Mouse (Mus musculus) midbrain, embryonic 15.5 days (tissue): ENCODE results near the gene Tmed2. TPM values are rescaled to one million over a fixed set of nuclear protein-coding genes. Genes with fewer than 3 reads are reported as not detected.
"Not testable (repeated sequence)": the region's sequence is repeated elsewhere in the genome, so short reads cannot be mapped to it uniquely, and the experiment has no call there.

Source experiments
- ATAC-seq: fragments of 200-750 bp; cut with Nextera tagmentation; replicated peaks from 2 replicates; pipeline ENCODE4 v1.8.0; 2017; ENCODE audit warnings: moderate TSS enrichment
- H3K27ac ChIP-seq: fragments of 300-500 bp; sonication (generic); 2 replicates; pipeline ENCODE4 v1.5.1; 2015; ENCODE audit warnings: mild to moderate bottlenecking, inconsistent platforms
- H3K27me3 ChIP-seq: fragments of 300-500 bp; sonication (generic); replicated peaks from 2 replicates; pipeline ENCODE4 v1.6.1; 2015; ENCODE audit warnings: inconsistent platforms
- H3K36me3 ChIP-seq: fragments of 300-500 bp; sonication (generic); replicated peaks from 2 replicates; pipeline ENCODE4 v1.6.1; 2015; ENCODE audit warnings: inconsistent platforms
- H3K4me1 ChIP-seq: fragments of 300-500 bp; sonication (generic); 2 replicates; pipeline ENCODE4 v1.6.1; 2015; ENCODE audit warnings: inconsistent platforms
- H3K4me2 ChIP-seq: fragments of 300-500 bp; sonication (generic); 2 replicates; pipeline ENCODE4 v1.6.1; 2015; ENCODE audit warnings: inconsistent platforms, mild to moderate bottlenecking, moderate library complexity
- H3K4me3 ChIP-seq: fragments of 300-500 bp; sonication (generic); 2 replicates; pipeline ENCODE4 v1.5.1; 2015; ENCODE audit warnings: mild to moderate bottlenecking, inconsistent platforms
- H3K9ac ChIP-seq: fragments of 300-500 bp; sonication (generic); 2 replicates; pipeline ENCODE4 v1.6.1; 2015; ENCODE audit warnings: mild to moderate bottlenecking, inconsistent platforms
- H3K9me3 ChIP-seq: fragments of 300-500 bp; sonication (generic); 2 replicates; pipeline ENCODE4 v1.6.1; 2016; ENCODE audit warnings: inconsistent platforms
- WGBS: fragments of 180-500 bp; shearing (Covaris S2); methylation state at CpG from one replicate; pipeline ENCODE4 v1.1.7; 2015; ENCODE audit warnings: mixed read lengths; 5-methylcytosine and 5-hydroxymethylcytosine counted together
- polyA plus RNA-seq: library from polyadenylated mRNA; unstranded; fragments of >200 nt; fragmentation: Nextera tagmentation; extraction: Ambion mirVana; gene quantifications from 2 replicates; pipeline ENCODE4 v1.2.1, GENCODE M21; 2015

Gene Tmed2
- polyA plus RNA-seq, 1 experiment from 2014 or later: 332 TPM

- Histone ChIP-seq H3K4me3 (peak overlapping the region; percentile 76), H3K36me3 (no peaks in the 10 kb centered on the region), H3K9ac (no peak overlapping the region), H3K4me2 (peak overlapping the region; percentile 75), H3K9me3 (no peaks in the 10 kb centered on the region), H3K27ac (no peak overlapping the region), H3K27me3 (no peaks in the 10 kb centered on the region), H3K4me1 (peaks cover 35% of the 10 kb centered on the region)
- no peak for ATAC-seq
- 64% methylated on average over 8 of the region's 8 CpGs for WGBS
These were observed 10.8 kb upstream of the Tmed2 start for GRCm38 (mm10) chr5:124529697-124530096.

- peak within 1 kb of the TSS; percentile 54 for H3K9ac ChIP-seq
- H3K9me3 ChIP-seq: no peaks in the 10 kb centered on the region
- peak; percentile 93 for ATAC-seq
- H3K36me3 ChIP-seq: no peaks in the 10 kb centered on the region
- no peaks in the 10 kb centered on the region for H3K27me3 ChIP-seq
- H3K4me2 ChIP-seq: peak within 1 kb of the TSS; percentile 75
- peaks cover 35% of the 10 kb centered on the region for H3K4me1 ChIP-seq
- peak within 1 kb of the TSS; percentile 76 for H3K4me3 ChIP-seq
- under 1% methylated on average over 85 of the region's 96 CpGs for WGBS
- H3K27ac ChIP-seq: peak within 1 kb of the TSS; percentile 83
These were observed 9.6 kb upstream of the Tmed2 start, which contains the start of gene Rilpl1 for GRCm38 (mm10) chr5:124530655-124531582. Gene Rilpl1, minus strand, starts transcription at chr5:124531391.

GRCm38 (mm10) chr5:124531583-124531930 lies 8.9 kb upstream of the Tmed2 start:
- peak overlapping the region; percentile 54 for H3K9ac ChIP-seq
- peaks cover 35% of the 10 kb centered on the region for H3K4me1 ChIP-seq
- H3K27ac ChIP-seq: peak overlapping the region; percentile 83
- H3K9me3 ChIP-seq: no peaks in the 10 kb centered on the region
- peak overlapping the region; percentile 76 for H3K4me3 ChIP-seq
- H3K36me3 ChIP-seq: no peaks in the 10 kb centered on the region
- peak; percentile 70; the same call in 1 of the 2 replicates for ATAC-seq
- H3K27me3 ChIP-seq: no peaks in the 10 kb centered on the region
- peak overlapping the region; percentile 75 for H3K4me2 ChIP-seq
- 12% methylated on average over 14 of the region's 14 CpGs for WGBS

- H3K27me3 ChIP-seq: no peaks in the 10 kb centered on the region
- no peak for ATAC-seq
- no peaks in the 10 kb centered on the region for H3K9me3 ChIP-seq
- H3K36me3 ChIP-seq: no peaks in the 10 kb centered on the region
- no peak overlapping the region for H3K4me2 ChIP-seq
- no peak overlapping the region for H3K9ac ChIP-seq
- 32% methylated on average over 7 of the region's 7 CpGs for WGBS
- no peak overlapping the region for H3K4me3 ChIP-seq
- peaks cover 35% of the 10 kb centered on the region for H3K4me1 ChIP-seq
- H3K27ac ChIP-seq: no peak overlapping the region
These were observed 8.0 kb upstream of the Tmed2 start for GRCm38 (mm10) chr5:124532451-124532850.

- no peaks in the 10 kb centered on the region for H3K36me3 ChIP-seq
- H3K9ac ChIP-seq: no peak overlapping the region
- peaks cover 15% of the 10 kb centered on the region for H3K4me1 ChIP-seq
- H3K27me3 ChIP-seq: no peaks in the 10 kb centered on the region
- no peak overlapping the region for H3K4me3 ChIP-seq
- no peaks in the 10 kb centered on the region for H3K9me3 ChIP-seq
- 64% methylated on average over 5 of the region's 5 CpGs for WGBS
- no peak overlapping the region for H3K4me2 ChIP-seq
- ATAC-seq: no peak
- H3K27ac ChIP-seq: no peak overlapping the region
These were observed 5.5 kb upstream of the Tmed2 start for GRCm38 (mm10) chr5:124535016-124535415.

GRCm38 (mm10) chr5:124536776-124537175 lies 3.7 kb upstream of the Tmed2 start:
- no peaks in the 10 kb centered on the region for H3K27me3 ChIP-seq
- WGBS: 7% methylated on average over 17 of the region's 17 CpGs
- H3K9ac ChIP-seq: no peak overlapping the region
- no peaks in the 10 kb centered on the region for H3K36me3 ChIP-seq
- peak overlapping the region; percentile 28 for H3K4me2 ChIP-seq
- H3K4me1 ChIP-seq: peaks cover 7% of the 10 kb centered on the region
- H3K9me3 ChIP-seq: no peaks in the 10 kb centered on the region
- H3K27ac ChIP-seq: no peak overlapping the region
- no peak overlapping the region for H3K4me3 ChIP-seq
- ATAC-seq: no peak

GRCm38 (mm10) chr5:124538813-124539792 lies 1.4 kb upstream of the Tmed2 start:
- Histone ChIP-seq H3K4me1 (peaks cover 17% of the 10 kb centered on the region), H3K4me3 (no peak overlapping the region)
- no peak for ATAC-seq

GRCm38 (mm10) chr5:124539905-124540304 lies 590 bp upstream of the Tmed2 start:
- 70% methylated on average over 4 of the region's 4 CpGs for WGBS
- Histone ChIP-seq H3K27ac (peak overlapping the region; percentile 81; the same call in 1 of the 2 replicates), H3K4me3 (peak overlapping the region; percentile 99), H3K4me1 (peaks cover 17% of the 10 kb centered on the region), H3K9me3 (no peaks in the 10 kb centered on the region), H3K36me3 (0 out of 2 replicates have a peak, but pooled peaks cover 1% of the 10 kb centered on the region), H3K9ac (no peak overlapping the region), H3K4me2 (peak overlapping the region; percentile 43), H3K27me3 (no peaks in the 10 kb centered on the region)
- ATAC-seq: no peak

More at GRCm38 (mm10) chr5:124538813-124539792, 1.4 kb upstream of the Tmed2 start:
- Histone ChIP-seq H3K4me2 (no peak overlapping the region), H3K27me3 (no peaks in the 10 kb centered on the region), H3K9me3 (no peaks in the 10 kb centered on the region), H3K36me3 (no peaks in the 10 kb centered on the region), H3K9ac (no peak overlapping the region), H3K27ac (no peak overlapping the region)
- 74% methylated on average over 15 of the region's 16 CpGs for WGBS

- Histone ChIP-seq H3K36me3 (peaks cover 10% of the 10 kb centered on the region), H3K27ac (peak overlapping the region; percentile 74), H3K4me2 (peak overlapping the region; percentile 90), H3K27me3 (no peaks in the 10 kb centered on the region), H3K4me3 (peak overlapping the region; percentile 99), H3K9me3 (no peaks in the 10 kb centered on the region), H3K9ac (peak overlapping the region; percentile 78), H3K4me1 (peaks cover 17% of the 10 kb centered on the region)
- under 1% methylated on average over 77 of the region's 89 CpGs for WGBS
- ATAC-seq: peak; percentile 74
These were observed 558 bp downstream of the Tmed2 start for GRCm38 (mm10) chr5:124540905-124541601.

GRCm38 (mm10) chr5:124541602-124541973 lies 1.1 kb downstream of the Tmed2 start:
- ATAC-seq: no peak
- H3K4me3 ChIP-seq: peak overlapping the region; percentile 99
- H3K36me3 ChIP-seq: peaks cover 15% of the 10 kb centered on the region
- peaks cover 17% of the 10 kb centered on the region for H3K4me1 ChIP-seq
- WGBS: 10% methylated on average over 8 of the region's 8 CpGs
- no peak overlapping the region for H3K27ac ChIP-seq
- H3K27me3 ChIP-seq: no peaks in the 10 kb centered on the region
- no peaks in the 10 kb centered on the region for H3K9me3 ChIP-seq
- peak overlapping the region; percentile 90 for H3K4me2 ChIP-seq
- H3K9ac ChIP-seq: peak overlapping the region; percentile 78

- H3K4me3 ChIP-seq, H3K9me3 ChIP-seq, H3K9ac ChIP-seq, H3K4me2 ChIP-seq, ATAC-seq, H3K27ac ChIP-seq, H3K27me3 ChIP-seq: not testable (repeated sequence)
- Histone ChIP-seq H3K4me1 (peaks cover 15% of the 10 kb centered on the region), H3K36me3 (peaks cover 28% of the 10 kb centered on the region)
- WGBS: 83% methylated on average over 4 of the region's 4 CpGs
These were observed 10.2 kb downstream of the Tmed2 start for GRCm38 (mm10) chr5:124550737-124551136.
